Mouse (Mus musculus) gastrocnemius, adult 8-10 months (tissue): ENCODE measurements around the gene Fads2. TPM values are rescaled to one million over a fixed set of nuclear protein-coding genes. Genes with fewer than 3 reads are reported as not detected.
A peak's percentile ranks its signal among the peaks of the same experiment; 100 is the strongest.
"Not testable (repeated sequence)": the region's sequence is repeated elsewhere in the genome, so short reads cannot be mapped to it uniquely, and the experiment has no call there.

Source experiments
- DNase-seq, 2 experiments: peaks; one replicate each; pipeline ENCODE4 v3.0.0; 2022; ENCODE audit warnings: low spot score in 2 of 2
- total RNA-seq, 4 experiments: library from RNA; stranded (reverse); gene quantifications; 2 replicates each; pipeline ENCODE4 v1.2.4; 2022

Fads2 gene
- 1 to 10 TPM; 1.2 to 2.0 (median 1.5) TPM for total RNA-seq

DNA sequence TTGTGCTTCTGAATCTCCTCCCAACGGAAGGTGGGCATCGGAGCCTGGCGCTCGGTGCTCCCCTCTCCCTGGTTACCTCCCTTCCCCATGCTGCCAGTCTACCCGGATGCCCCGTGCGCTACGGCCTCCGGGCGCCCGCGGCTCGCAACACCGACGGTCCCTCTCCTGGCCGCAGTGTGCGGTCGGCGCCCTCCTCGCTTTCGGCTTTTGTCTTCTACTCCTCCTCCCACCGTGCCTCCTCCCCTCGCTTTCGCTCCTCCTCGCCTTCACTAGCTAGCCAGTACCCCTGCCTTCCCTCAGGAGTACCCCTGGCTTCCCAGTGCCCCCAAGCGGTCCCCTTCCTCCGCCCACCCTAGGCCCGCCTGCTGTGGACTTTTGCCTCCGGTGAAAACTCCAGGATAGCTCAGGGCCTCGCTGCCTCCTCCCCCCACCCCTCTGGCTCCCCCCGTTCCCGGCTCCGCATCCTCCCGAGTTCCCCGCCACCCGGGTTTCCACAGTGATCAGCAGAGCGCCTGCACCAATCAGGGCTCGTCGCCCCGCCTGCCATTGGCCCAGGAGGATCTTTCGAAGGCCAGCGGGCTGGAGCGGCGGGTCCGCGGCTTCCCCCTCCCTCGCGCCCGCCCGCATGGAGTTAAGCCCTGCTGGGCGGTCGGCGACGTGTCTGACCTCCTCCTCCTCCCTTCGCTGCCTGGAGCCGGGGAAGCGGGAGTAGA is at the start of gene Fads2:
Gene Fads2, minus strand, starts transcription at position 406 of the 713 bp plus-strand sequence.
- DNase-seq: peak; percentile 63 to 76

DNA sequence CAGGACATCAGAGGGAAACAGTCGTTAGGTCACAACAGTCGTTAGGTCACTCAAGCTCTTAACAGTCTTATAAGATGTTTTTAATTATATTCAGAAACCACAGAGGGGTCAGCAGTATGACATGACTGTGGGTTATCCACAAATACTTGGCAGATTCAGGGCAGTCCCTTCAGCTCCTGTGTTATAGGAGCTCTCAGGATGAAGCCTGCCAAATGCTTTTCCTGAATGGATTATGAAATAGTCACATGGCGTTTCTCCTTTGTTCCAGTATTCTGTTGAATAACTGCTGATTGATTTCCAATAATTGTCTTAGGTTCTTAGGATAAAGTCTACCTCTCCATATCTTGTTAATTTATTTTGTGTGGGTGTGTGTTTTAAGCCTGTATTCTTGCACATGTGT is 47.6 kb upstream of the Fads2 start:
- no peak for DNase-seq

DNA sequence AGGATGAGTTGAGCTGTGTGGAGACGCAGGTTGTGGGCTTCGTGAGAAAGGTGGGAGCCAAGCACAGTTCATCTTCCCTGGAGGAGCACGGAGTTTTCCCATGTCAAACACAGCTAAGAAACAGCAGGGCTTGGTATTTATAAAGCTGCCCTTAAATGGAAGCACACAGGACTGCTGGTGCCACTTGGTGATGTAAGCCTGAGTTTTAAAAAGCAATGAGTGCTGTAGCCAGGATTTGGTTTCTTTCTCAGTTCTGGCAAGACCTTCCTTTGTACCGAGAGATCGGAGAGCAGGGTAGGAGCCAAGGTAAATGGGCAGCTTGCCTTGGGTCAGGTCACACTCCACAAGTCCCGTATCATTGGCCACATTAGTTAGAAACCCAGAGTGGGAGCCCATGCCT is 47.0 kb upstream of the Fads2 start:
- no peak for DNase-seq

DNA sequence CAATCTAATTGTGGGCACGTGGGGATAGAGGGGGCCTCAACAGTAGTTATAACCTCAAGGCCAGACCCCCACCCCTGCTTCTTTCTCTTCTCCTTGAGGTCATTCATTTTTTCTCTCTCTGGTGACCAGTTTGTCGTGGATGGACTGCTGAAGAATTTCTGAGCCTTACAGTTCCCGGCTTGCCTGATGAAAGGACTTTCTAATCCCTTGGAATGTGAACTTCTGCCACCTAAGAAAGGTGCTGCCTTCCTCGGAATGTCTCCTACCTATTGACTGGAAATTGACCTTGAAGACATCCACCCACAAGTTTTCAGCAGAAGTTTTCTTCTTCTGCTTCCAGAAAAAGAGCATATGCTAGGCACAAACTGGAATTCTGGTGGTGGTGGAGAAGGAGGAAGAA is 42.9 kb upstream of the Fads2 start:
- no peak for DNase-seq

DNA sequence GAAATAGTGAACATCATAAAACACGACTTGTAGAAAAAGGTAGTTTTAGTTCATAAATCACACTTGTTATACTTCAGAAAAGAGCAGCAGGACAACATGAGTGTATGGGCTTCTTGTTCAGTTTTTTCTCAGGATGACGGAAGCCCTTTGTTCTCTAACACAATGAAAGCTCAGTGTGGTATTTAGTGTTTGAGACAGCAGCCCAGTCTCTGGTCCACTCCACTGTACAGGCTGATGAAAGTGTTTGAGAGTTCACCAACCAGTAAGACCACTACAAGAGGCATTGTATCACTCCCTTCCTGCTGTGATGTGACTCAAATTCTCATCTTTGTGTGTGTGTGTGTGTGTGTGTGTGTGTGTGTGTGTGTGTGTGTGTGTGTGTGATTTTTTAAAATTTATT is 42.1 kb upstream of the Fads2 start:
- no peak for DNase-seq

DNA sequence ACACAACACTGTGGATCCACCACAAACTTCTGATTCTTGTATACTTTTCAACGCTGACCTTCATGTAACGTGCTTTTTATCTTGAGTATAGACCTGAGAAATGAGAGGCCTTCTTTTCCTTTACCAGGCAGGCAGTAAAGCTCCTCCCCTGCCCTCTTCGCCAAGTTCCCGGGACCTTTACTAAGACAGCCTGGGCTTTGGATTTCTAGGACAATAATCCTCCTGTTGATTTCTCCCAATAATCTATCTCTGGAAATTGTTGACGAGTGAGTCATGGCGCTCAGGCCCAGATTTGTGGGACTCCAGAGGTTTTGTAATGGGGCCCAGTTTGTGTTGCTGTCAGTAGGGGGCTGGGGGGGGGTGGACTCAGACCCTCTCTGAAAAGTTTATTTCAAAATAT is 38.2 kb upstream of the Fads2 start:
- no peak for DNase-seq

DNA sequence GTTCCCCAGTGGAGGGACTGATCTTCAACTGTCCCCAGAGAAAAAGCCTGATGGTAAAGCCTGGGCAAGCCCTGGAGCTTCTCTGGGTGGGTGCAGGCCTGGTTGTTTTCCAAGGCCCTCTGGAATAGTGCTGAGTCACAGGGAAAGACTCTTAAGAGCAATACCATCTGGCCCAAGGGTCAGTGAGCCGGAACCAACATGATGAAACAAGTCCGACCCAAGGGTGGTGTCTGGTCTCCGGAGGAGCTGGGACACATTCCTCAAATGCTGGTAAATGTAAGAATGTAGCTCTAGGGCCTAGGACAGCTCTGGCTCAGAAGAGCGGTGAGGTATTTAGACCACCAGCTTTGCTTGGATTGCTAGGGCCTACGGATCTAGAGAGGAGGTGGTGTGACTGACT is 35.9 kb upstream of the Fads2 start:
- DNase-seq: no peak

DNA sequence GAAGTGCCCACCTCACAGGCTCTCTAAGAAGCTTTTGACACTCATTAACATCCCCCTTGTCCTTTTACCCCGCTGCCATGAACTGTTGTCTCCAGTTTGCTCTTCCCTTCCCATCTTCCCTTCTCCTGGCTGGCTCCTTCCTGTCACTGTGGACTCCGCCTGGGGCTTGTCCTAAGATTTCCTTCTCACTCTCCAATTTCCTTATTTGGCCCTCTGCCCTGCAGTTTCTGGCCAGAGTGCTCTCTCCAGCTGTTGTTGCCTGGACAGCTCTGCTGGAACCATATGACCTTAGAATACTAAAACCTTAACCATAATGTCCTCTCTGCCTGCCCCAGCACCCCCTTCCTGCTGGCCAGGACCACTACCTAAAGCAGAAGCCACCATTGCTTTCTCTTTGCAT is 33.1 kb upstream of the Fads2 start:
- DNase-seq: peak; percentile 50 to 56

DNA sequence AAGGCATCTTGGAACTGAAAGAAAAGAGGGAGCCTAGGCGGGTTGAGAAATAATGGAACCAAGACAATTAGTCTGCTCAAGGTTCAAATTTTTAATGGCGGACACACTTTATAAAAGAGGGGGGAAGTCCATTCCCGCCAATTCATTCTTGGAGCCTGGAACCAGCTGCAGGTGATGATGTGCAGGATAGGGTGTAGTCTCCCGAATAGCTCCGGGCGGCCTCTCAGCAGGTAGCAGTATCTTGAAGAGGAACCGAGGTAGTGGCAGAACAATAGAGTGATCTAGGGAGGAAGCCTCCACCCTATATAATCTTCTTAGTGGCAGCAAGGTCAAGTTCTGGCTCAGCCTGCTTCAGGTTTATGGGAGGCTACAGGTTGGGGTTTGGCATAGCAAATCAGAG is 28.0 kb upstream of the Fads2 start:
- not testable (repeated sequence) for DNase-seq

DNA sequence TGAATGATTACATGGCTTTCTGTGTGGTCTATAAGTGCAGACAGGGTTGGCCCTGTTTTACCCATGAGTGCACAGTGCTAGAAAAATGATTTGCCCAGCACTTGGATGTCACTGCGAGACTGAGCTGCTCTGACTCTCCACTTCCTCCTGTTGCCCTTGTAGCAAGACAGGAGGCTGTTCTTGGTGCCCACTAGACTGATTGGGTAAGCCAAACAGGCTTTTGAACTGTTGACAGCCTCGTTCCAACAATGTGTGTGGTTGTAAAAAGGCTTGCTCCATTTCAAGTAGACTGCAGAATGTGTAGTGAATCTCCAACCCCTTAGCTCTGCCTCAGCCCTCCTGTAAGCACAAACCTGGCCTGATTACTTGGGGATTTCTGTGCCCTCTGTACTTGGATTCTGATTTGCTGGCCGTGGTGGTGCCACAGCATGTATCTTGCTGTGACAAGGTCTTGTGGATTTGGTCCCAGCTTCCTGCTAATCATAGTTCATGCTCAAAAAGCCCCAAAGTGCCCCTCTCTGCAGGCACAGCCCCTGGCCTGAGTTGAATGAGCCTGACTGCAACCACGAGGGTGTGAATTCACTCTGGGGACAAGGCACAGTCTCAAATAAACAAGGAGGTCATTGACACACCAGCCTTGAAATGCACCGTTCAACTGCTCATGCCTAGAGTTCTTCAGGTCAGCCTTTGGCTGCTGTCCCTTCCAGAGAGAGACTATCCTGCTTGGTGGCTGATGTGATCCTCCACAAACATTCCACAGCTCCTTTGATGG is 25.1 kb upstream of the Fads2 start:
- DNase-seq: no peak

DNA sequence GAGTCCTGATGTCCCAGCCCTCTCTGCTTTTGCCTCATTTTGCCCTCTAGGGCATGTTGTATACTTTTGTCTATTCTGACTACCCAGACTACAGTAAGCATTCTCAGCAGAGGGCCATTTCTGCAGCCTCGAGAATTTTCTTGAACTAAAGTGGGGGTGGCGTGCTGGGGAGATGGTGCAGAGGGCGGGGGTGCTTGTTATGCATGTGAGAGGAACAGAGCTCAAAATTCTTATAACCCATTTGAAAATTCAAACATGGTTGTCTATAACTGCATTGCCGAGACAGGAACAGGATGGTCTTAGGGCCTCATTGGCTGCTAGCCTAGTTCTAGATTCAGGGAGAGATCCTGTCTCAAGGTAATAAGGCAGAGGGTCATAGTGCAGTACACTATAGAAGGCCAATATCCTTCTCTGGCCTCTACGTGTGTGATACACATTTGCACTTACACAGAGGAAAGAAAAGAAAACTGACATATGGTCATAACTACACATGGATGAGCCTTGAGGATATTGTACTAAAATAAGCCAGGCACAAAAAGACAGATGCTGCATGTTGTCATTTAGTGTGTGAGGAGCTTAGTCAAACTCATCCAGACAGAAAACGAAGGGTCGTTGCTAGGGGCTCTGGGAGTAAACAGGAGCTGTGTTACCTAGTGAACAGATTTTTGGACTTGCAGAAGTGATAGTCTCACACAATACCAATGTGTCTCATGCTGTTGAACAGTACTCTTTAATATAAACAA is 22.5 kb upstream of the Fads2 start:
- DNase-seq: no peak

DNA sequence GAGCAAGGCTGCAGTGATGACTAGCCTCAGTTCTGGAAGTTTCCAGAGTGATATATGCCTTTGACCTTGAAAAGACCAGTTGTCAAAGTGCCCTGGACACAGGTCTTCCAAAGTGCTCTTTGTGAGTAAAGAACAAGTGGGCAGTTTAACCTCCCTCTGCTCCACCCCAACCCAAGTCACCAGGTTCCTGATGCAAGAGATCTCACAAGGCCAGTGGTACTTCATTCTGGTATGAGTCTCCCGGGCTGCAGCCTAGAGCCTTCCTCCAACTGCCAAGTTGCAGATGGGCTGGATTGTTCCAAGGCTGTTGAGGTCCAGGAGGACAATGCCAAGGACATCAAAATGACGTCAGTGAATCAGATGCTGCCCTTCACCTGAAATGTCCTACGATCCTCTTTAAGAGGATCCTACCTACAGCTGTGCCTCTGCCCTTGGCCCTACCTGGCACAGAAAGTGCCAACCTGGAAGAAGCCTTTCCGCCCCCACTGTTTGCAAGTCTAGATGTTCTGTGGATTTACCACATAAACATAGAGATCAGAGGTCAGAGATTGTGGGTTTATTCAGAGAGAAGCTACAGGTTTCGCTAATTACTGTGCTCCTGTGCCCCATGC is 20.6 kb upstream of the Fads2 start:
- no peak for DNase-seq

DNA sequence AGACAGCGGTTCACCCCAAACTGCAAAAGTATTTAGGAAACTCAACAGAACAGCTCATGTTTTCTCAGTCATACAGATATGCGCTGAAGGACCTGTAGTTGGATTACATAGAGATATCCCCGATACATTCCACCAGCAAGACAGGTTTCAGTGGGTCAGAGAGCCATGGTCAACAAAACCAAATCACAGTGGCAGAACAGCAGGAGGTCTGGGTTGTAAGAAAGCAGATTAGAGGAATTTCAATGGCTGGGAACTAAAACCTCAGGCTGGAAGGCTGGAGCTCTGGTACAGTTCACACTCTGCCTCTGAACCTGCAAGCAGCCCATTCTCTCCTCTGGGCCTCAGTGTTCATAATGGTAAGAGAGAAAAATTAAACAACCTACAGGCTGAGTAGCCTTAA is 15.1 kb upstream of the Fads2 start:
- no peak for DNase-seq

DNA sequence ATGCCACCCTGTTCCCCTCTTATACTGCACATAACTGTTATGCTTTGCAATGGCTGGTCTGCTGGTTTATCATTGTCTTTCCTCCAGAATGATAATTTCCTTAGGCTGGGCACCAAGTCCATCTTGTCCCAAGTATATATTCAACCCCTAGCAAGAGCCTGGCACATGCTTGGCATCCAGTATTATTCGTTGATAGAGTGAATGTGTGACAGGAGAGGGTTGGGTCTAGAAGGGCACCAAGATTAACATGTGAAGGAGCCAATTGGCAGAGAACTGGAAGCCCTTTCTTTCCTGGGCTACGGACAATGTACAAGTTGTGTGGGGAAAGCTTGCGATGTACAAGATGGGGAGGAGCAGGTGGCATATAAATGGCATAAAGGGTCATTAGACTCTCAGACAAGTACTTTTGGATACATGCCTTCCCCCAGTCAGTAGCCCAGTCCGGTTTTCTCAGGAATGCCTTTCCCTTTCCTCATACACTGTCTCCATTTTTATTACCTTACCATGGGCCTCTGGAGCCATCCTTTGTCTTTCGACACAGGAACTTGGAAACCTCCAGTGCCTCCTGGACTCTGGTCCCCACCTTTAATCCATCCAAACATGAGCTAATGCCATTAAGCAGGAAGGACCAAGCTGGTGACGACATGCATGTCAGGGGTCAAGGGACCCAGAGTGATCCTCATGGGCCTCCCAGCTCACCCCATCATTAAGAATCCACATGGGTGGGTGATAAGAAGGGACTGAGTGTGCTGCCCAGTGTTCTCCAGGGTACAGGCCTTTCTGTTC is 14.0 kb upstream of the Fads2 start:
- no peak for DNase-seq

DNA sequence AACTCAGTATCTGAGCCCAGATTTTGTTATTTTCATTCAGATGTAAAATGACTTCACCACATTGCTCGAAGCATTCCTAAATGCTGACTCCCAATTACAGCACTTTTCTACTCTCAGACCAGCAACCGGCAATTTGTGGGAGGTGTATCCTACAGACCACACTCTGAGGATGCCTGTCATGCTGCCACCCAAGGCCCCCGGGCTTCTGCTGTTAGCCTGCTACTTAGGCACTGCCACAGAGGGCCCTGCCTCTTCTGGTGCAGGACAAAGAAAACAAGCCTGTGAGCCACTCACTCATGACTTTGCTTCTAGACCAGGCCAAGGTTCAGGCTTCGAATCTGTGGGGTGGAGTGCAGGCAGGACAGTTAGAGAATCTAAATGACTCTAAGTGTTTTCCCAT is 11.4 kb upstream of the Fads2 start:
- DNase-seq: no peak

DNA sequence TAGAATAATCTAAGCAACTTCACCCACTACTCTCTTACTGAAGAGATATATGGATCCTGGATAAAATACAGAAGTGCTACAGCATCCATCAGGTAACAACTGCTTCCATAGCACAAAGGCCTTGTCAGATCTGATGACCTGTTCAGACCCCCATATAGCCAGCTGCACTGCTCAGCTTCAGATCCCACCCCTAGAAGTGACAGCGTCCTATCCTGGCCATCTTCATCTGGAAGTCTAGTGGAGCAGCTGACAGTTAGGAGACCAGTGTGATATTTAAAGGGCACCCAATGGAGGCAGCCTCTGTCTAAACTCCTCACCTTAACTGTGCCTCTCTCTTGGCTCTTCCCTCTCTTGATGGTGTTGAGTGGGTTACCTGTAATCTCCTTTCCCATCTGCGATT is 7.1 kb upstream of the Fads2 start:
- no peak for DNase-seq

DNA sequence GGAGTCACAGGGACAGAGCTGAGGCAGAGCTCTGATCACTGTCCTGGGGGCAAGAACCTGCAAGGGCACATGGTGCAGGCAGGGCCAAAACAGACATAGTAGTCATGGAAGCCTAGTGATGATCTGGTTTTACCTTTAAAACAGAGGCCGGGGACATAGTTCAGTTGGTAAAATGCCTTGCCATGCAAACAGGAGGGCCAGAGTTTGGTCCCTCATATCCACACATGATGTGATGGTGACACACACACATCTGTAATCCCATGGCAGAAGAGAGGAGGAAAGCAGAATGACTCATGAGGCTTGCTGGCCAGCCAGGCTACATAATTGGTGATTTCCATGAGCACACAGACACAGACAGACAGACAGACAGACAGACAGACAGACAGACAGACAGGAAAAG is 6.6 kb upstream of the Fads2 start:
- no peak for DNase-seq

DNA sequence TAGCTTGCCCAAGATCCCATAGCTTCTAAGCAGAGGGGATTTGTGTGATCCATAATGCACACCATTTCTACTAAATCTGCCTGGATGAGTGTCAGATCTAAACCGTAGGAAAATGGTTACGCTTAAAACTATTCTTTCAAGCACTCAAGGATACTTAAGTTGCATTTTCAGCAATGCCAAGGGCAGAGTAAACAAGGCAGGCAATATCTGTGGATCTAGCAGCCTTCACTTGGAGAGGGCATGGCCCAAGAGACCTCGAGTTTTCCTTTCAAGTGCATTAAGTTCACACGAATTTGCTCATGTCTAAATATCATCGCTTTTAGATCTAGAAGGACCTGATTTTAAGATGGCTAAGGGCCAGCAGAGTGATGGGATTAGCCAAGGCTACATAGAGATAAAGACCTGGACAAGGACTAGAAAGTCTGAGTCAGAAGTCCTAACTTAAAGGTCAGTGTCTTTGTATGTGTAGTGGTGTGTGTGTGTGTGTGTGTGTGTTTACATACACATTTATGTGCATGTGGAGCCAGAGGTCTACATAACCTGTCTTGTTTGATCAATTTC is 5.6 kb upstream of the Fads2 start:
- no peak for DNase-seq

DNA sequence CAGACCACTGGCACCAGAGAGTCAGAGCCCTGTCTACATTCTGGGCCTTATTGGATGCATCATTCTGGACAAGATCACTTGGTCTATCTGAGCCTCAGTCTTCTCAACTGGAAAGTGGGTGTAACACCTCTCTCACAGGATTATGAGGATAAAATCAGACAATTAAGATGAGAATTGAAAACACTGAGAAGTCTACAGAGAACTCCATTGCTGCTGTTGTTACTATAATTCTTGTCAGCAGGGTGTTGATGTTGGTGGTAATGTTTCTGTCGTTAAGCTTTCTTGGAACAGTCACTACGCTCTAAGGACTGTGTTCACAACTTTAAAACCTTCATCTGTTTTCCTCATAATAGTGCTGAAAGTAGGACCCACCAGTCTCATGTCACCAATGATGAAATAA is 5.1 kb upstream of the Fads2 start:
- DNase-seq: no peak

DNA sequence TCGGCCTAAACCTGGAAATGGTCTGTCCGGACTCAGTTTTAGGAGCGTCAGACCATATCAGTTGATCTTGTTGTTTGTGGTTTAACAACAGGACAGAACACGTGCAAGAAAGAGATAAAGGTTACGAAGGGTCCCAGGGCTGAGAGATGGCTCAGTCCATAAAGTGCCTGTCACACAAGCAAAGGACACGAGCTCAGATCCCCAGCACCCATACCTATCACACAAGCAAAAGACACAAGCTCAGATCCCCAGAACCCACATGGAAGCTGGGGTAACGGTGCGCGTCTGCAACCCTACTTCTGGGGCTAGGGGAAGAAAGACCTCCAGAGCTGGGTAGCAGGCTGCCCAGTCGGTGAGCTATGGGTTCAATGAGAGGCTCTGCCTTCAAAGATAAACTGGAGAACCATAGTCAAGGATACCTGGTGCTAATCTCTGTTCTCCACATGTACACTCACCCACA is 3.5 kb upstream of the Fads2 start:
- DNase-seq: no peak

DNA sequence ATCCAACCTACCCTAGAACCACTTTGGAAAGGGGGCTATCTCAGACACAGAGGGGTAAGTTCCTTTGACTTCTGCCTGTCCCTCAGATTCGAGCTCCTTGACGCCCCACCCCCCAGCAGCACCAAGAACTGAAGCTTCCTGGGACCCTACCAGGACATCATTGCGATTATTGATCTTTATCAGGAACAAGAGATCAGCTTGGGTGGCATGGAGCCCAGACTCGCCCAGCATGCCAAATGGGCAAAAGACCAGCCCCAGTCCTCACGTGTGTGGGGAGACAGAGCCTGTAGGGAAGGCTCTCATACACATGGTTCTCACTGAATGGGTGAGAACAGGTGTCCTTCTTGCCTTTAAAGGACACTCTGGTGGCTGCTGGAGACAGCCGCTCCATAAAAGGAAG is 2.7 kb upstream of the Fads2 start:
- no peak for DNase-seq
